Mouse (Mus musculus): ENCODE measurements around the gene Iqgap2. TPM values are rescaled to one million over a fixed set of nuclear protein-coding genes. Genes with fewer than 3 reads are reported as not detected.

Gene Iqgap2
- total and polyA plus RNA-seq, 3 experiments = 0.08 to 0.14 (median 0.11) TPM

GRCm38 (mm10) chr13:95859271-95859670 lies 32.5 kb downstream of the Iqgap2 start:
- Histone ChIP-seq H3K4me1 (ENCODE audit: control insufficient read depth in 1 of 2, insufficient read depth in 2 of 2) (no peaks in the 10 kb centered on the region), H3K4me3 (replicated peaks in 1 of 3; ENCODE audit: low read depth in 2 of 3, low read length in 2 of 3, poor library complexity in 1 of 3) (no peak overlapping the region), H3K9ac (ENCODE audit: insufficient read depth, low read depth) (no peak overlapping the region), H3K27ac (ENCODE audit: insufficient read depth, low read depth) (no peak overlapping the region), H3K36me3 (replicated peaks in 1 of 2; ENCODE audit: control insufficient read depth in 1 of 2, insufficient read depth in 1 of 2, low read length in 1 of 2) (no peaks in the 10 kb centered on the region), H3K9me3 (replicated peaks; ENCODE audit: low read length) (no peaks in the 10 kb centered on the region), H3K27me3 (replicated peaks) (no peaks in the 10 kb centered on the region), H3K4me2 (ENCODE audit: insufficient read depth, low read depth, poor library complexity, severe bottlenecking) (no peak overlapping the region), H3K79me2 (replicated peaks; ENCODE audit: control insufficient read depth, extremely low read depth, insufficient read depth, poor library complexity, severe bottlenecking) (no peaks in the 10 kb centered on the region)
- in situ Hi-C loops (cut with MboI; ENCODE audit: low pct_ligation_motif_present, low pct_unique_long_range_greater_than_20kb, low sequenced_read_pairs) = no loop called here
- DNase-seq (ENCODE audit: extremely low read depth) = no peak
- dilution Hi-C loops (cut with MboI; ENCODE audit: extremely low pct_ligation_motif_present, extremely low pct_unique_long_range_greater_than_20kb, low sequenced_read_pairs) = no loop called here
- TF ChIP-seq POLR2A (IDR thresholded peaks at IDR 0.05; ENCODE audit: low read depth, low read length) (no peak), USF2 (conservative IDR thresholded peaks at IDR 0.05; ENCODE audit: low read depth, low read length) (no peak), BHLHE40 (IDR thresholded peaks at IDR 0.05; ENCODE audit: low read depth, low read length) (no peak), ZNF384 (IDR thresholded peaks at IDR 0.05; ENCODE audit: low read depth, low read length) (no peak), MAZ (IDR thresholded peaks at IDR 0.05; ENCODE audit: low read depth, low read length) (no peak), ZMIZ1 (IDR thresholded peaks at IDR 0.05; ENCODE audit: low read depth, low read length) (no peak), MEF2A (IDR thresholded peaks at IDR 0.05; ENCODE audit: borderline replicate concordance, low read depth, low read length) (no peak), MAX (IDR thresholded peaks at IDR 0.05; ENCODE audit: low read length) (no peak)

GRCm38 (mm10) chr13:95858866-95859265 lies 32.9 kb downstream of the Iqgap2 start:
- Histone ChIP-seq H3K4me1 (ENCODE audit: control insufficient read depth in 1 of 2, insufficient read depth in 2 of 2) (no peaks in the 10 kb centered on the region), H3K9me3 (replicated peaks; ENCODE audit: low read length) (no peaks in the 10 kb centered on the region), H3K27ac (ENCODE audit: insufficient read depth, low read depth) (no peak overlapping the region), H3K9ac (ENCODE audit: insufficient read depth, low read depth) (no peak overlapping the region), H3K36me3 (replicated peaks in 1 of 2; ENCODE audit: control insufficient read depth in 1 of 2, insufficient read depth in 1 of 2, low read length in 1 of 2) (no peaks in the 10 kb centered on the region), H3K4me2 (ENCODE audit: insufficient read depth, low read depth, poor library complexity, severe bottlenecking) (no peak overlapping the region), H3K4me3 (replicated peaks in 1 of 3; ENCODE audit: low read depth in 2 of 3, low read length in 2 of 3, poor library complexity in 1 of 3) (no peak overlapping the region), H3K79me2 (replicated peaks; ENCODE audit: control insufficient read depth, extremely low read depth, insufficient read depth, poor library complexity, severe bottlenecking) (no peaks in the 10 kb centered on the region), H3K27me3 (replicated peaks) (no peaks in the 10 kb centered on the region)
- in situ Hi-C loops (cut with MboI; ENCODE audit: low pct_ligation_motif_present, low pct_unique_long_range_greater_than_20kb, low sequenced_read_pairs) = no loop called here
- no peak for DNase-seq (ENCODE audit: extremely low read depth)
- dilution Hi-C loops (cut with MboI; ENCODE audit: extremely low pct_ligation_motif_present, extremely low pct_unique_long_range_greater_than_20kb, low sequenced_read_pairs) = no loop called here
- TF ChIP-seq E2F4 (IDR thresholded peaks at IDR 0.05; ENCODE audit: insufficient replicate concordance, low read depth, low read length) = no peak
- TF ChIP-seq NELFE (IDR thresholded peaks at IDR 0.05; ENCODE audit: low read depth, low read length) = no peak
- TF ChIP-seq MYC (IDR thresholded peaks at IDR 0.05; ENCODE audit: low read depth, low read length) = no peak
- TF ChIP-seq RAD21 (IDR thresholded peaks at IDR 0.05; ENCODE audit: low read depth, low read length) = no peak
- TF ChIP-seq RCOR1 (conservative IDR thresholded peaks at IDR 0.05; ENCODE audit: low read depth, low read length) = no peak
- TF ChIP-seq ZMIZ1 (IDR thresholded peaks at IDR 0.05; ENCODE audit: low read depth, low read length) = no peak
- TF ChIP-seq ELF1 (IDR thresholded peaks at IDR 0.05; ENCODE audit: low read depth, low read length) = no peak
- no peak for TF ChIP-seq IRF4 (IDR thresholded peaks at IDR 0.05; ENCODE audit: low read depth, low read length)

GRCm38 (mm10) chr13:95855537-95855936 lies 36.2 kb downstream of the Iqgap2 start:
- in situ Hi-C loops (cut with MboI; ENCODE audit: low pct_ligation_motif_present, low pct_unique_long_range_greater_than_20kb, low sequenced_read_pairs) = no loop called here
- Histone ChIP-seq H3K9ac (ENCODE audit: insufficient read depth, low read depth) (no peak overlapping the region), H3K4me2 (ENCODE audit: insufficient read depth, low read depth, poor library complexity, severe bottlenecking) (no peak overlapping the region), H3K36me3 (replicated peaks in 1 of 2; ENCODE audit: control insufficient read depth in 1 of 2, insufficient read depth in 1 of 2, low read length in 1 of 2) (no peaks in the 10 kb centered on the region), H3K79me2 (replicated peaks; ENCODE audit: control insufficient read depth, extremely low read depth, insufficient read depth, poor library complexity, severe bottlenecking) (no peaks in the 10 kb centered on the region), H3K4me1 (ENCODE audit: control insufficient read depth in 1 of 2, insufficient read depth in 2 of 2) (no peaks in the 10 kb centered on the region), H3K27me3 (replicated peaks) (no peaks in the 10 kb centered on the region), H3K27ac (ENCODE audit: insufficient read depth, low read depth) (no peak overlapping the region), H3K4me3 (replicated peaks in 1 of 3; ENCODE audit: low read depth in 2 of 3, low read length in 2 of 3, poor library complexity in 1 of 3) (no peak overlapping the region), H3K9me3 (replicated peaks; ENCODE audit: low read length) (no peaks in the 10 kb centered on the region)
- dilution Hi-C loops (cut with MboI; ENCODE audit: extremely low pct_ligation_motif_present, extremely low pct_unique_long_range_greater_than_20kb, low sequenced_read_pairs) = no loop called here
- DNase-seq (ENCODE audit: extremely low read depth) = no peak
- TF ChIP-seq UBTF (IDR thresholded peaks at IDR 0.05; ENCODE audit: low read depth, low read length) = no peak
- TF ChIP-seq NELFE (IDR thresholded peaks at IDR 0.05; ENCODE audit: low read depth, low read length) = no peak
- no peak for TF ChIP-seq EP300 (IDR thresholded peaks at IDR 0.05; ENCODE audit: low read length)
- TF ChIP-seq ZKSCAN1 (IDR thresholded peaks at IDR 0.05; ENCODE audit: borderline replicate concordance, low read depth, low read length) = no peak
- no peak for TF ChIP-seq ETS1 (conservative IDR thresholded peaks at IDR 0.05; ENCODE audit: low read depth, low read length)
- TF ChIP-seq RAD21 (IDR thresholded peaks at IDR 0.05; ENCODE audit: low read depth, low read length) = no peak
- no peak for TF ChIP-seq ZMIZ1 (IDR thresholded peaks at IDR 0.05; ENCODE audit: low read depth, low read length)
- no peak for TF ChIP-seq MAZ (IDR thresholded peaks at IDR 0.05; ENCODE audit: low read depth, low read length)
- TF ChIP-seq POLR2AphosphoS2 (IDR thresholded peaks at IDR 0.05; ENCODE audit: low read depth, low read length) = no peak
- TF ChIP-seq CTCF (conservative IDR thresholded peaks at IDR 0.05 in 1 of 2, IDR thresholded peaks at IDR 0.05 in 1 of 2; ENCODE audit: low read depth in 2 of 2, low read length in 2 of 2) = no peak
